14 mouse cellular contexts compared by ENCODE assay signal in genomic region chr11:87589605-87590004, GRCm38 (mm10). TPM values are rescaled to one million over a fixed set of nuclear protein-coding genes. Genes with fewer than 3 reads are reported as not detected.
A peak's percentile ranks its signal among the peaks of the same experiment; 100 is the strongest.
DNase-seq lines count a peak whose midpoint lies in the region; ATAC-seq lines count a peak whose summit lies in the region.
"Had no signal": no experiment of that assay in that cellular context is flagged by ENCODE, and none has a peak within 500 bp of the region (broad histone marks: within the 10 kb centered on the region; RNA-seq: fewer than 3 reads in every experiment).

No protein-coding gene starts in this region.

- no peak overlapping the region for H3K9ac ChIP-seq in heart, embryonic 11.5 days (ENCODE audit: low read depth, low read length)
- no peak overlapping the region for H3K9ac ChIP-seq in midbrain, embryonic 11.5 days (ENCODE audit: low read length)
- H3K9ac ChIP-seq in hindbrain, embryonic 14.5 days = 0 out of 2 replicates have a peak overlapping the region, but pooled peaks have one; percentile 84
- H3K9ac ChIP-seq in neural tube, embryonic 15.5 days (replicated peaks) = 0 out of 2 replicates have a peak overlapping the region, but pooled peaks have one; percentile 2
- H3K9ac ChIP-seq: limb, embryonic 15.5 days had no signal

- H3K27ac ChIP-seq in heart, embryonic 11.5 days (ENCODE audit: low read depth, low read length) = no peak overlapping the region
- H3K27ac ChIP-seq in midbrain, embryonic 10.5 days (replicated peaks) = no peak overlapping the region
- H3K27ac ChIP-seq in midbrain, embryonic 11.5 days (ENCODE audit: low read depth, low read length) = no peak overlapping the region
- H3K27ac ChIP-seq in hindbrain, embryonic 14.5 days = no peak overlapping the region
- H3K27ac ChIP-seq in neural tube, embryonic 15.5 days (replicated peaks) = no peak overlapping the region

- H3K4me1 ChIP-seq in heart, embryonic 11.5 days (ENCODE audit: control insufficient read depth, insufficient read depth, low read length) = peaks cover 34% of the 10 kb centered on the region
- peaks cover 53% of the 10 kb centered on the region for H3K4me1 ChIP-seq in midbrain, embryonic 10.5 days
- H3K4me1 ChIP-seq in midbrain, embryonic 11.5 days (ENCODE audit: control insufficient read depth, insufficient read depth, low read length) = peaks cover 25% of the 10 kb centered on the region
- peaks cover 20% of the 10 kb centered on the region for H3K4me1 ChIP-seq in hindbrain, embryonic 14.5 days (replicated peaks; ENCODE audit: control insufficient read depth, insufficient read depth, low read length)
- peaks cover 46% of the 10 kb centered on the region for H3K4me1 ChIP-seq in neural tube, embryonic 15.5 days

- no peaks in the 10 kb centered on the region for H3K9me3 ChIP-seq in heart, embryonic 11.5 days (replicated peaks; ENCODE audit: control insufficient read depth, low read length)
- H3K9me3 ChIP-seq in midbrain, embryonic 10.5 days (replicated peaks) = no peaks in the 10 kb centered on the region
- no peaks in the 10 kb centered on the region for H3K9me3 ChIP-seq in midbrain, embryonic 11.5 days (ENCODE audit: control insufficient read depth, low read length)
- H3K9me3 ChIP-seq in hindbrain, embryonic 14.5 days (ENCODE audit: control insufficient read depth, low read length) = no peaks in the 10 kb centered on the region
- H3K9me3 ChIP-seq in neural tube, embryonic 15.5 days (replicated peaks) = no peaks in the 10 kb centered on the region
- H3K9me3 ChIP-seq: limb, embryonic 15.5 days had no signal

- no peak for DNase-seq in heart, adult 18-20 months
- DNase-seq in midbrain, embryonic 10.5 days (ENCODE audit: low spot score) = no peak
- DNase-seq in midbrain, embryonic 11.5 days (ENCODE audit: low spot score, missing footprints) = no peak
- no peak for DNase-seq in hindbrain, embryonic 14.5 days (ENCODE audit: low spot score)
- DNase-seq in spleen, postnatal 14 days (ENCODE audit: low spot score in 2 of 2) = no peak
- DNase-seq in frontal cortex, postnatal 14 days (ENCODE audit: low spot score in 2 of 2) = no peak
- DNase-seq: kidney, adult 2 months; right cerebral cortex, postnatal 4 days; thymus, postnatal 4 days had no signal

- peak overlapping the region; percentile 10; the same call in 1 of the 2 replicates for H3K4me3 ChIP-seq in heart, embryonic 11.5 days (ENCODE audit: low read depth, low read length)
- peak overlapping the region; percentile 93 for H3K4me3 ChIP-seq in midbrain, embryonic 10.5 days
- H3K4me3 ChIP-seq in midbrain, embryonic 11.5 days (ENCODE audit: low read depth, low read length) = no peak overlapping the region
- H3K4me3 ChIP-seq in hindbrain, embryonic 14.5 days (replicated peaks; ENCODE audit: low read length) = no peak overlapping the region
- no peak overlapping the region for H3K4me3 ChIP-seq in neural tube, embryonic 15.5 days (replicated peaks)

- H3K27me3 ChIP-seq in heart, embryonic 11.5 days (ENCODE audit: control insufficient read depth, insufficient read depth, low read length) = no peaks in the 10 kb centered on the region
- H3K27me3 ChIP-seq in midbrain, embryonic 10.5 days (ENCODE audit: low read depth, poor library complexity, severe bottlenecking) = no peaks in the 10 kb centered on the region
- H3K27me3 ChIP-seq in midbrain, embryonic 11.5 days (ENCODE audit: control insufficient read depth, insufficient read depth, low read length) = no peaks in the 10 kb centered on the region
- no peaks in the 10 kb centered on the region for H3K27me3 ChIP-seq in hindbrain, embryonic 14.5 days (ENCODE audit: control insufficient read depth, insufficient read depth, low read length)
- H3K27me3 ChIP-seq in neural tube, embryonic 15.5 days (replicated peaks) = no peaks in the 10 kb centered on the region
- H3K27me3 ChIP-seq: limb, embryonic 15.5 days had no signal

- peaks cover 4% of the 10 kb centered on the region; the same call in 1 of the 2 replicates for H3K36me3 ChIP-seq in heart, embryonic 11.5 days (ENCODE audit: control insufficient read depth, insufficient read depth, low read length)
- H3K36me3 ChIP-seq in midbrain, embryonic 10.5 days = peaks cover 14% of the 10 kb centered on the region
- no peaks in the 10 kb centered on the region for H3K36me3 ChIP-seq in midbrain, embryonic 11.5 days (ENCODE audit: control insufficient read depth, insufficient read depth, low read length)
- H3K36me3 ChIP-seq in hindbrain, embryonic 14.5 days (replicated peaks; ENCODE audit: control insufficient read depth, insufficient read depth) = no peaks in the 10 kb centered on the region
- peaks cover 7% of the 10 kb centered on the region; the same call in 1 of the 2 replicates for H3K36me3 ChIP-seq in neural tube, embryonic 15.5 days

- 84% methylated on average over 8 of the region's 8 CpGs for WGBS in heart, embryonic 11.5 days (ENCODE audit: insufficient replicate concordance)
- WGBS in midbrain, embryonic 10.5 days = 92% methylated on average over 8 of the region's 8 CpGs
- whole genome bisulfite sequencing in midbrain, embryonic 11.5 days = 90% methylated on average over 8 of the region's 8 CpGs
- 90% methylated on average over 8 of the region's 8 CpGs for WGBS in hindbrain, embryonic 14.5 days
- WGBS in neural tube, embryonic 15.5 days = 94% methylated on average over 8 of the region's 8 CpGs

- H3K4me2 ChIP-seq in heart, embryonic 11.5 days = peak overlapping the region; percentile 89
- no peak overlapping the region for H3K4me2 ChIP-seq in midbrain, embryonic 11.5 days
- peak overlapping the region; percentile 76 for H3K4me2 ChIP-seq in hindbrain, embryonic 14.5 days (replicated peaks)
- H3K4me2 ChIP-seq in neural tube, embryonic 15.5 days = peak overlapping the region; percentile 82; the same call in 1 of the 2 replicates

- no peak for ATAC-seq in heart, embryonic 11.5 days (replicated peaks; ENCODE audit: insufficient number of reproducible peaks, low FRiP score, low TSS enrichment)
- no peak for ATAC-seq in midbrain, embryonic 11.5 days (ENCODE audit: low FRiP score)
- ATAC-seq in hindbrain, embryonic 14.5 days (ENCODE audit: low FRiP score) = no peak
- ATAC-seq in neural tube, embryonic 15.5 days (ENCODE audit: low FRiP score) = no peak

RNA-seq across cellular contexts. Expression of gene Mtmr4, which starts 2.4 kb away (rescaled TPM):
- polyA plus RNA-seq in heart, embryonic 11.5 days (2014; fragmentation: Nextera tagmentation; extraction: Ambion mirVana) = 23.4 and 28.1 TPM in 2 replicates
- total RNA-seq in heart, adult 18-20 months (2021) = 10 to 100 TPM; 22.9 to 25.2 TPM
- 63.5 and 69.8 TPM in 2 replicates for polyA plus RNA-seq in midbrain, embryonic 10.5 days (2016; fragmentation: Nextera tagmentation; extraction: Ambion mirVana)
- polyA plus RNA-seq in midbrain, embryonic 11.5 days (2014; fragmentation: Nextera tagmentation; extraction: Ambion mirVana) = 68.3 and 72.9 TPM in 2 replicates
- 53.4 and 68.7 TPM in 2 replicates for polyA plus RNA-seq in hindbrain, embryonic 14.5 days (2014; fragmentation: Nextera tagmentation; extraction: Ambion mirVana)
- 41.0 and 42.8 TPM in 2 replicates for polyA plus RNA-seq in neural tube, embryonic 15.5 days (2015; fragmentation: Nextera tagmentation; extraction: Ambion mirVana)

RNA-seq across cellular contexts. Expression of gene Sept4, which starts 20.9 kb away (rescaled TPM):
- 11.7 and 13.3 TPM in 2 replicates for polyA plus RNA-seq in heart, embryonic 11.5 days (2014; fragmentation: Nextera tagmentation; extraction: Ambion mirVana)
- 10 to 100 TPM; 31.8 to 37.7 TPM for total RNA-seq in heart, adult 18-20 months (2021)
- 10.7 and 11.3 TPM in 2 replicates for polyA plus RNA-seq in midbrain, embryonic 10.5 days (2016; fragmentation: Nextera tagmentation; extraction: Ambion mirVana)
- polyA plus RNA-seq in midbrain, embryonic 11.5 days (2014; fragmentation: Nextera tagmentation; extraction: Ambion mirVana) = 9.0 and 11.4 TPM in 2 replicates
- 26.2 and 29.6 TPM in 2 replicates for polyA plus RNA-seq in hindbrain, embryonic 14.5 days (2014; fragmentation: Nextera tagmentation; extraction: Ambion mirVana)
- polyA plus RNA-seq in neural tube, embryonic 15.5 days (2015; fragmentation: Nextera tagmentation; extraction: Ambion mirVana) = 34.6 and 38.3 TPM in 2 replicates

RNA-seq across cellular contexts. Expression of gene Gm11492, which starts 23.2 kb away (rescaled TPM):
- not detected in 2 replicates for polyA plus RNA-seq in heart, embryonic 11.5 days (2014; fragmentation: Nextera tagmentation; extraction: Ambion mirVana)
- total RNA-seq in heart, adult 18-20 months (2021) = not detected
- polyA plus RNA-seq in midbrain, embryonic 10.5 days (2016; fragmentation: Nextera tagmentation; extraction: Ambion mirVana) = not detected in 2 replicates
- not detected in 2 replicates for polyA plus RNA-seq in midbrain, embryonic 11.5 days (2014; fragmentation: Nextera tagmentation; extraction: Ambion mirVana)
- polyA plus RNA-seq in hindbrain, embryonic 14.5 days (2014; fragmentation: Nextera tagmentation; extraction: Ambion mirVana) = not detected in 2 replicates
- not detected in 2 replicates for polyA plus RNA-seq in neural tube, embryonic 15.5 days (2015; fragmentation: Nextera tagmentation; extraction: Ambion mirVana)
- total RNA-seq: layer of hippocampus, postnatal 10 days had no signal
- polyA plus RNA-seq: kidney, adult 2 months; limb, embryonic 15.5 days; neural tube, embryonic 11.5 days had no signal

RNA-seq across cellular contexts. Expression of gene Hsf5, which starts 27.4 kb away (rescaled TPM):
- polyA plus RNA-seq in heart, embryonic 11.5 days (2014; fragmentation: Nextera tagmentation; extraction: Ambion mirVana) = 0.11 and 0.18 TPM in 2 replicates
- total RNA-seq in heart, adult 18-20 months (2021) = not detected
- 0.40 and 0.42 TPM in 2 replicates for polyA plus RNA-seq in midbrain, embryonic 10.5 days (2016; fragmentation: Nextera tagmentation; extraction: Ambion mirVana)
- polyA plus RNA-seq in midbrain, embryonic 11.5 days (2014; fragmentation: Nextera tagmentation; extraction: Ambion mirVana) = 0.15 and 0.31 TPM in 2 replicates
- polyA plus RNA-seq in hindbrain, embryonic 14.5 days (2014; fragmentation: Nextera tagmentation; extraction: Ambion mirVana) = 0.31 and 0.33 TPM in 2 replicates
- 0.38 and 0.49 TPM in 2 replicates for polyA plus RNA-seq in neural tube, embryonic 15.5 days (2015; fragmentation: Nextera tagmentation; extraction: Ambion mirVana)

Comparison
In these comparisons a context has a peak if more than half of its experiments do, and no peak if none do; other contexts are left out.
1. H3K4me3 ChIP-seq: peak in heart, embryonic 11.5 days (single experiment) and midbrain, embryonic 10.5 days (single experiment); none in midbrain, embryonic 11.5 days (single experiment), hindbrain, embryonic 14.5 days (single experiment) and neural tube, embryonic 15.5 days (single experiment).
2. H3K9ac ChIP-seq: peak in hindbrain, embryonic 14.5 days (single experiment) and neural tube, embryonic 15.5 days (single experiment); none in heart, embryonic 11.5 days (single experiment) and midbrain, embryonic 11.5 days (single experiment).